Mouse (Mus musculus) adipocyte (in vitro differentiated cells): ENCODE results near the gene Cyth2.
A peak's percentile ranks its signal among the peaks of the same experiment; 100 is the strongest.

ENCODE experiments used
- DNase-seq: peaks from one replicate; pipeline ENCODE4 v3.0.0-alpha.2; 2016; ENCODE audit warnings: low spot score

Cyth2 gene

DNA sequence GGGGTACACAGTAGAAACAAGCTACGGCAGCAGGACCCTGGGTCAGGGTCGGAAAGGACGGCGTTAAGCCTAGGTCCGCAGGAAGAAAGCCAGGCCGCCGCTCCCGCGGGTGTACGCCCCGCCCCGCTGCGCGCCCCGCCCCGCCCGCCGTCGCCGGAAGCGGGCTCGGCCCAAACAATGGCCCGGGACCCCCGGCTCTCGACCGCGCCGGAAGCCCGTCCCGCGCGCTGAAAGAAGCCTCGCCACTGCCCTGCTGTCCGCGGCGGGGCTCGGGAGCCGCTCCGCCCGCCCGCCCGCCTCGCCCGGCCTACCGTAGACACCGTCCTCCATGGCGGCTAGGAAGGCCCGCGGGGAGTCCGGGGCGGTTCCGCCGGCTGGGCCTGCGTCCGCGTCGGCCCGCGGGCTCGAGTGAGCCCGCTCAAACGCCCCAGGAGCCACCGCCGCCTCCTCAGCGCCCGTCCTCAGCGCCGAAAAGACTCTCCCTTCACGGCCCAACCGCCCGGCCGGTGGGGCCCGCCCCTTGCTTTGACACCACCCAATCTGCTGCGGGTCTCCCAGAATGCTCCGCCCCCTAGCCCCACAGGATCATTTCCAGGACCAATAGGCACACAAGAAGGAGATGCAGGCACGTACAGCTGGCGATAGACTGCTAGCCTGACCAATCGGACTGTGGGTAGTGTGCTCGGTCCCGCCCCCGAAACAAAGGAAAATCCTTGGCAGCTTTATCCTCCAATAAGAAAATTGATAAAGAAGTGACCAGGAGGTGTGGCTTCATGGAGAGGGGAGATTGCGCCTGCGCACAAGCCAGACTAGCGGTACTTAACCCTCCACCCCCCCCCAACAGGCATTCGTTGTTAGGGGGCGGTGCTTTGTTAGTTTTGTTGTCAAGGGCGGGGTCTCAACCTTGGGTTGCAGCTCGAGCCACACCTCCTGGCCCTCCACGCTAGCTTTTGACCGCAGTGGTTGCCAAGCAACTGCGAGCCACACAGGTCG lies at the start of gene Cyth2:
Gene Cyth2 (minus strand): TSS at position 795 of the 993 bp plus-strand sequence.
- peak; percentile 99 for DNase-seq

DNA sequence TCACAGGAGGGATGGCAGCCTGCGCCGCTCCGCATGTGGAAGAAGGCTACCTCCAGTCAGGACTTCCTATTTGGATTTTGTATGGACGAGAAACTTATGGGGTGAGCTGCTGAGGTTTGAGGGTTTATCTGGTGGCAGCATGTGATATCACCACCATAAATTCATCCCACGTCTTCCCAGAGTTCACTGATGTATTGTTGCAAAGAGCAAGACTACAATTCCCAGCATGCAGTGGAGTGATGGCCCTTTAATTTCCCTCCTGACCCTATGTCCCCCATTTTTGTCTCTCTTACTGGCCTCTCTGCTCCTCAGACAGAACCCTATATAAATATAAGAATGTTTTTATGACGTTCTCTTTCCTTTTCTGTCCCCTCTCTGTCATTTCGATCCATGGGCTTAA lies 48.4 kb upstream of the Cyth2 start:
- DNase-seq = no peak

DNA sequence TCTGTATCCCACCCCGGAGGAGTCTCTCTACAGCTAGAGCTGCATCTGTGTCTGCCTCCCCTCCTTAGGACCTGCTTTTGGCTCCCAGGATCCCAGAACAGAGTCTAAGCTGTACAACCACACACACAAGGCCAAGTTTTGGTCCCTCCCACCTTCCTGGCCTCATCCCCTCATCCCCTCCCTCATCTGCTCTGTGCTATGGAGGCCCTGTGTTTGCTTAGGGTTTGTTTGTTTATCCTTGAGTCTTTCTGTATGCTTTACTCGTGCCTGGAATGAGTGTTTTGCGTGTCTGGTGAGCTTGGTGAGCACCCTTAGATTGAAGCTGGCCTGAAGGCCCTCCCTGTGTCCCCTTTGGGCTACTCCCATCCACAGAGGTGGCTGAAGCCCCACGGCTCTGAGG lies 44.6 kb upstream of the Cyth2 start:
- DNase-seq = no peak

DNA sequence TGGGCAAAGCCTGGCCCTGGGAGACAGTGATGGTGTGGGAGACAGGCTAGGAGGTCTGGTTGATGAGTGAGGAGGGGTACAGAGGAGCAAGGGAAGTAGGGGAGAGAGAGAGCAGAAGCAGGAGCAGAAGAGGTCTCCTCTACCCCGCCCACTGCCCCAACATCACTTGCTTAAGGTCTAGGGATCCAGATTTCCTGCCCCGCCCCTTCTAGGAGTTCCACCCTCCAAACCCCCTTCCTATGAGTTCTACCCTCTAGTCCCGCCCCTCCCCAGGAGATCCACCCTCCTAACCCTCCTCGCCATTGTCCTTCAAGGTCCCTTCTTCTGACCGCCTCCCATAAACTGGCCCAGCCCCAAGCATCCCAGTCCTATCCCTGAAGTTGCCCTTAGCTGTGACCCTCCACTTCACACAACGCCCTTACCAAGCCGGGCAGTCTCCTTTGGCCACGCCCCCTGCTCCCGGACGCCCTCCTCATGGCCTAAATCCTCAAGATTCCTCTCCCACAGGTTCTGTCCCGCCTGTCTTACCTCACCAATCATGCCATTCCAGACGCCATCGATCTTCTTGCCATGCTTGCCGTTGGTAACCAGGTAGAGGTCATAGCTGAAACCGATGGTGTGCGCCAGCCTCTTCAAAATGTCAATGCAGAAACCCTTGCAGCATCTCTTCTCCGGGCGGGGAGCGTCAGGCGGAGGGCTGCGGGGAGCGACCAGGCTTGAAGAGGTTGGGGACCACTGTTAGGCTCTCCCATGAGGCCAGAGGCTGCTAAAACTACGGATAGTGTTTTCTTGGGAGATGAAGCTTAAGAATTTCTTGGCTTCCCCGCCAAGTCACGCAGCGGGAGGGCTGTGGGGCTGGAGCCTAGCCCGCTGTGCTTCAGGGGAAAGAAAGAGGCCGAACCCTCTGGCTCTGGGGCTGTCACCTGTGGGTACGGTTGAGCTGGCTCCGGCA lies 42.8 kb upstream of the Cyth2 start:
- no peak for DNase-seq

DNA sequence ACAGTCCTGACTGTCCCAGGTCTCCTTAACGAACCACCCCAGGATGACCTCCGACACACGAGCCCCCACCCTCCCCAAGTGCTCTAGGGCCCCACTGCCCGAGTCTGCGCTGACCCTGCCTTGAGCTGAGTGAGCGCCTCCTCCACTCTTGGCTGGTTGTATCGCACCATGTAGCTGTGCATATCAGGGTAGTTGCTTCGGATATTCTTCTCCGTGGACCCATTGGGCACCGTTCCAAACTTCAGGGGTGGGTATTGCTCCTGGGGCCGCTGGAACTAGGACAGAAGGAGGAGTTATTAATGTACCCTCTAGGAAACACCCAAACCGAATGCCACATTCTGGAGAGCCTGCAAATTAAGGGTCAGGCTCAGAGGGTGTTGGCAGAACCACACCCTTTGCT lies 38.7 kb upstream of the Cyth2 start:
- no peak for DNase-seq

DNA sequence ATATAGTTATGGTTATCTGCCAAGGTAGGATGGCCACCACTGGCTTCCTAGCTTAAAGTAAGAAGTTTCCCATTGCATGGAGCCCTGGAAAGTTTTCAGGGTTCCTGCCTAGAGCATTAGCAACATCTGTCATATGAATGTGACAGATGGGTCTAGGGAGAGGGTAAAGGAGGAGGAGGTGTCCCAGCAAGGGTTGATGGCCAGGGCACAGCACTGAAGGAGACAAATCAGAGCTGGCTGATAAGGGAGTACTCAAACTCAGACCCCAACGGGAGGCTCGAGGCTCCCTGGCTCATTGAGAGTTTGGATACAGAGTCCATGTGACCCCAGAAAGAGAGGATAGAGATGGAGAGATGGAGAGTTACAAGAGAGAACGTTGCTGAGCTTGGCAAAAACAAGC lies 36.3 kb upstream of the Cyth2 start:
- no peak for DNase-seq

DNA sequence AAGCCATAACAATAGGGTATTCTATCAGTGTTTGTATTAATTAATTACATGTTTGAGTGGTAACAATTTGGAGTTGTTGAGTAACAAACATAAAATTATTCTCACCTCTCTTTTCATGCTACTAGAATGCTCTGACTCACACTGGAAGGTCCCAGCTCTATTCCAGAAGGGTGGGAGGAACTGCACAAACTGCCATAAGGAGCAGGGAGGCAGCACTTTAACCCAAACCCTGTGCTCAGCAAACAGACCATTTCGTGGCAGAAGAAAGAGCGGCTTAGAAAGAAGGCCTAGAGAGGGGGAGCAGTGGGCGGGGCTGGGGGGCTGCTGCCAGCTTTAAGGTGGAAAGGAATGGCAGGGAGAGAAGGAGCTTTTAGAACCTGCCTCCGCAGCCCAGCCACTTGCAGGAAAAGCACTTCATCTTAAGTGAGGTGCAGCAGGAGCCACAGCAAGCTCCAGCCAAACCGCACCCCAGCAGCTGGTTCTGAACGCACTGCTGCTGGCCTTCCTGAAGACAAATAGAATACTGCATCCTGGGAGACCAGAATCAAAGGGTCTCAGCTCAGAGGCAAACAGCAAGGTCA lies 34.2 kb upstream of the Cyth2 start:
- DNase-seq = no peak

DNA sequence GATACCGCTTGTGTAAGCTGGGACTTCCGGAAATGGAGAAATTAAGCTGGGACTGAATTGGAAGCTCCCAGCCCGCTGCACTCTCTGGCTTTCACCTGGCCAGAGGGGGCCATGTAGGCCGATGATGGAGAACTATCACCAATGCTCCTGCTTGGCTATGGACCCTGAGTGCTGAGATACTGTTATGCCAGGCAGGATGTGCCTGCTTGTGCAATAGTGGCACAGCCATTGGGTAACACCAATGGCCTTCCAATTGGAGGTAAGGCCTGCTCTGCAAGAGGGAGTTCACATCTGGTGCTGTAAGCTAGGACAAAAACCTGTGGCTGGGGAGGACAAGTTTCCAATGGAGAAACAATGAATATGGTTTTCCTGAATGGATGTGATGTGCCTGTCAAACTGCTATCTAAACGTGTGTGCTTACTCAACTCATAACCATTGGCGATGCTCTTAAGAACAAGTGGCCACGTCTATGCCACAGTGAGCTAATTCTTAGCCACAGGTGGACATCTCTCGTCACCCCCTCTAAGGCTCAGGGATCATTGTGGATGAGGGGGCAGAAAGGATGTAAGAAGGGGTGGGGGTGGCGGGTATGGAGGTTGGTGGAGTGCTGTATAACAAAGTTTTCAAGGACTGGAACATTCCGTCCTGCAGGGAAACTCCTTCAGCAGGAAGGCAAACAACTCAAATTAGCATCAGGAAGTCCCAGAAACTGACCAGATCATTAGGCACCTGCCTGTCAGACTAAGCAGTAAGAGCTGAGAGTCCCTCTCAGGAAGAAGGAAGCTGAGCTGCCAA lies 28.8 kb upstream of the Cyth2 start:
- no peak for DNase-seq

DNA sequence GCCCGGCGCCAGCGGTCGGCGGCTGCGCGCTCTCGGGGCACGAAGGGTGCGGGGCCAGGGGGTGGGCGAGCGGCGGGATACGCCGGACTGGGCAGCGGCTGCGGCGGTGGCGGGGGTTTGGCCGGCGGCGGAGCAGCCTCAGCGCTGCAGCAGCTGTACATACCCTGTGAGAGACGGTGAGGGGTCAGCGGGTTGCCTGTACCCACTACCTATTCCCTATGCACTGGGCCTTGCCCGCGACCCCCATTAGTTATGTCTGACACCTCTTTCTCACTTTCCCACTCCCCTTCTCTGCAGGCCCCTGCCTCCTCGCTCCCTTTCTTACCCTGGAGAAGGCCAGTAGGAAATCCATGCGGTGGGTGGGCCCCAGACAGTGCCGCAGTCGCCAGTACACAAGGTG lies 19.5 kb upstream of the Cyth2 start:
- DNase-seq = no peak

DNA sequence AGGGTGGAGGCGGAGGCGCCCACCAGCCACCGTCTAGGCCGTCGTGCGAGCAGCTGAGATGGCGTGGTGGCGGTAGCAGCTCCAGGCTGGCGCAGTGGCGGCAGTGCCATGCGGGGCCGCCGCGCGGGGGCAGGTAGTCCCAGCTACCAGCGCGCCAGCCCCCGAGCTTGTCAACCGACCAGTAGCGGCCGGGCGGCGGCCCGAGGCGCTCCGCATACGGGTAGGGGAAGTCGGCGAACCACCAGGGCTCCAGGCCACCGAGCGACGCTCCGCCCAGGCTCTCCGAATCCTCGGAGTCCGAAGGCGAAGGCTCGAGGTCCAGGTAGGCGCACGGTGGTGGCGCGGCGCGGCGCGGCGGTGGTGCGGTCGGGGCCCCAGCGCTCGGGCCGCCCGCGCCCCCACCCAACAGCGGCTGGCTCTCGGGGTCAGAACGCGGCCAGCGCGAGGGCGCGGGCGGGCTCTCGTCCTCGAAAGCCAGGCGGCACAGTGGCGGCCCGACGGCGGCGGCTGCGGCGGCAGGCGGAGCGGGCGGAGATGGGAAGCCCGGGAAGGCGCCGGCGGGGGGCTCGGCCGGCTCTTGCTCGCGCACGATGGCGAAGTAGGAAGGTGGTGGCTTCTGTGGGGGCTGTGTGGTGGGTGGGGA lies 18.9 kb upstream of the Cyth2 start:
- no peak for DNase-seq

DNA sequence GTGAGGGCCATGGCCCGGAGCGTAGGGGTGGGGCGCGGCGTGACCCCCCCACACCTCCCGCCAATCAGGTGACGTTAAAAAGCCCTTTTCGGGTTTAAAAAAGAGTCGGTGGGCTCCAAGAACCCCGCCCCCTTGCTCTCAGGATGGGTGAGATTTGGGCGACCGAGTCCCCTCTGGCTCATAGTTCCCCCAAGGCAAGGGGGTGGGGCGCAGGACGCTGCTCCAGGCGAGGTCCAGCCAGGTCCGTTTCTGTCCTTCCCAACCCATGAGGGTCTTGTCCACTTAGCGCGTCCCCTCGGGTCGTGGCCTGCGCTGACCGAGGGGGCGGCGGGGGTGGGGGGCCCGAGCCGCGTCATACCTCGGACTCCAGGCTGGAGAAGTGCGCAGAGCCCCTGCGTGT lies 18.0 kb upstream of the Cyth2 start:
- no peak for DNase-seq

DNA sequence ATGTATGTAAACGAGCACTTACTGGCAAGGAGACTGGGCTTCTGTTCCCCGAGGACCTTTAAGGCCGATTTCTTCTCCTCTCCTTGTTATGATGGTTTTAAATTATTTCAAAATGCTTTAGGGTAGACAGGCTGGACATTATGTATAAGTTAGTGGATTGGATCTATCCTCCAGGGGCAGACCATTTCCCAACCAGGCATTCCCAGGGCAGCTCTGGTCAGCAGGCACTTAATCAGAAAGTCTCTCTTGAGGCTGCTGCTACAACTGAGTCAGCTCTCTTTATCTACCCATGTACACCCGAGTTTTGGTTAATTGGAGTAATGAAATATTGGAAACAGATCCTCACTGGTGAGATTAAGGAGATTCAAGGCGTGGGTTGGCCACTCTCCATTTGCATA lies 16.7 kb upstream of the Cyth2 start:
- no peak for DNase-seq

DNA sequence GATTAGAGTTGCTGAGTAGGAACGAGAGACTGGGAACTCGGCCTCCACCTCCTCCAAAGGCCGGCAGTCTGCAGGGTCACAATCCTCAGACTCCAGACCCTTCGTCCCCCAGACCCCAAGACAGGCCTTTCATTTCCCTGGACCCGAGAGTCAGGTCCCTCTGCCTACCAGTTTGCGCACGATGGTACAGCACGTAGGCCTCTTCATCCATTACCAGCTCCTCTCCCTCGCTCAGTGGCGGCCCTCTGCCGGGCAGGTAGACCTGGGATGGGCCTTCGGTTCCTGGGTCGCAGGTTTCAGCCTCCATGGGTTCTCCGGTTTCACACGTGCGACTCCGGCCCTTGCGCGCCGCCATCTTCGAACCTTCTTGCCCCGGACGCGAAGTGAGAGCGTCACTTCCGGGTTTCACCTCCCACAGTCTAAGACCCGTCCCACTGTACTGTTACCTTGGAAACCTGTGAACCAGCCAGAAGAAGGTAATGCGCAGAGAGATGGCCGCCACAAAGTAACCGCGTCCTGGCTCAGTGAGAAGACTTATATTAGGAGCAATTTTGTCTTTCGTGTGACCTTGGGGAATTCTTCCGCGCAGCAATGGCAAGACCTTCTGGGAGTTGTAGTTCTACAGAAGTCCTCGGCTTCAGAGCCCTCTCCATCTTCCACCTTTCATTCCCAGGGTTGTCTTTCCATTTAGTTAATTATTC lies 16.2 kb upstream of the Cyth2 start, which contains the start of gene Grwd1:
Gene Grwd1 (minus strand): TSS at position 518 of the 701 bp plus-strand sequence.
- DNase-seq = peak; percentile 88

DNA sequence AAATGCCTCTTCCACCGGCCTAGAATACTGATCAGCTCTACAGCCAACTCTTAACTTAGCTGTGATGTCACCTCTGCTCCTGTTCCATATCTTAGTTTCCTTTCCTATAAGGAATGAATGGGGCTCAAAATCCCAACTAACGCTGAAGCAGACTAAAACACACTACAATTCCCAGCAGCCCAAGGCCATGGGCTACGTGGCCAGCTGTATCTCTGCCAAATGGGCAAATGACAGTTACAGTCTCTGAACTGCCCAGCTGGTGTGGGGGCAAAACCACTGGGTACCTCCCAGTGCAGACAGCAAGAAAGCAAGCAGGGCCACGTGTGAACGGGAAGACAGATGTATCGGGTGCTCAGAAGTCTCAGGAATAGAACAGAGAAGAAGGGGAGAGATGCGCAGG lies 12.2 kb upstream of the Cyth2 start:
- DNase-seq = peak; percentile 39

DNA sequence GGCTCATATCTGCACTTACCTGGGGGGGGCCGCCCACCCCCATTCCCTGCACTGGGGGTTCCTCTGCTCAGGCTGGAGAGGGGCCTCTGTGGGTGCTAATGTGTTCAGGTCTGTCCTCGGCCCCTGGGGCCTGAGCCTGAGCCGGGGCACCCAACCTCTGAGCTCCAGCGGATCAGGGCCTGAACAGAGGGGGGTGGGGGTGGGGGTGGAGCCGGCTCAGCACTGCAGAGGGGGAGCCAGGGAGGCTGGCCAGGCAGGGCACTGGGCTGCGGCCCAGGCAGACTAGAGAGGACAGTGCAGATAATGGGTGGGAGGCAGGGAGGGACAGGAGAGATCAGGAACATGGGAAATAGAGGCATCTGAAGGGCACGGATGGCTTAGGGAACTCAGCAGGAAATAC lies 10.2 kb upstream of the Cyth2 start, which contains the start of gene Kcnj14:
Gene Kcnj14 (minus strand): TSS at position 185 of the 400 bp plus-strand sequence.
- no peak for DNase-seq

DNA sequence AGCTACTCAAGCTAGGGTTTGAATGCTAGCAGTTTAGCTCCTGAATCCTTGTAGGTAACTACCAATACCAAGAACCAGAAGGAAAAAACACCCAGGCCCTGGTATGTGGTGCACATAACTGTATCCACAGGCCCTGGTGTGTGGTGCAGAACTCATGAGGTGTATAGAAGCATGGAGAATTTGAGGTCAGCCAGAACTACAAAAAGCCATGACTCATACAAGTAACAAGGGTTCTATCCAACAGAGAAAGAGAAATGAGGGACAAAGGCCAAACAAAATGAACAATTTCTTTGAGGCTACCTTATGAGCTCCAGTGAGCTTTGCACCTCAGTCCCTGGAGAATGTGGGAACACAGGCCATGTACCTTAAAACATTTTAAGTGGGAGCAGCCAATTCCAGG lies 6.5 kb upstream of the Cyth2 start:
- no peak for DNase-seq

DNA sequence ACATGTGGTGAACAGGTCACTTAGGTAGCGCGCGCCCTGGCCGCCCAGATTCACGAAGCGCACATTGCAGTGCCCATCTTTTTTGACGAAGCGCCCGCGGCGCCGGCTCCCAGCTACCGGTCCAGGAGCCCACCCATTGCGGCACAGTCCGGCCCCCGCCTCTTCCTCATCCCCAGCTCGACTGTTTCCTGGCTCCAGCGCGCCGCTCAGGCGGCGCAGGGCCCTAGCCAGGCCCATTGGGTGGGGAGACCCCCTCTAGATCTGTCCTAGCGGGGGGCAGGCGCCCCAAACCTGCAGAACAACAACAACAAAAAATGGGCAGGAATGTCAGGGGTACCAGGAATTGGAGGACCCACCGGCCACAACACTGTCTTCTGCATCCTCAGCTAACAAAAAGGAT lies 5.5 kb upstream of the Cyth2 start:
- DNase-seq = no peak

DNA sequence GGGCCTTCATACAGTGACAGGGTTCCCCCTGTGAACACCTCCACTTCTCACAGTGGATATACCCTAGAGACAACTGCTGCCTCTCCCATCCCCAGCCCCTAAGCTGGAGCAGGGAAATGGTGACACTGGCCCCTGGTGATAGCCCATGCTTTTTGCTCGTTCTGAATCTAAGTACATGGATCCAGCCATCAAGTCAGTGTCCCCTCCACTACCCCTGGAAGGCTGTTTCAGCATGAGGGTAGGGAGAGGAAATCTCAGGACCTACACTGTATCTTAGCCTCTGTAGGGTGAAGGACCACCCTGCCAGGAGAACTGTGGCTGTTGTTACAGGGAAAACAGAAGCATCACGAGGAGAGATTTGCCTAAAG lies 1.6 kb upstream of the Cyth2 start:
- no peak for DNase-seq

DNA sequence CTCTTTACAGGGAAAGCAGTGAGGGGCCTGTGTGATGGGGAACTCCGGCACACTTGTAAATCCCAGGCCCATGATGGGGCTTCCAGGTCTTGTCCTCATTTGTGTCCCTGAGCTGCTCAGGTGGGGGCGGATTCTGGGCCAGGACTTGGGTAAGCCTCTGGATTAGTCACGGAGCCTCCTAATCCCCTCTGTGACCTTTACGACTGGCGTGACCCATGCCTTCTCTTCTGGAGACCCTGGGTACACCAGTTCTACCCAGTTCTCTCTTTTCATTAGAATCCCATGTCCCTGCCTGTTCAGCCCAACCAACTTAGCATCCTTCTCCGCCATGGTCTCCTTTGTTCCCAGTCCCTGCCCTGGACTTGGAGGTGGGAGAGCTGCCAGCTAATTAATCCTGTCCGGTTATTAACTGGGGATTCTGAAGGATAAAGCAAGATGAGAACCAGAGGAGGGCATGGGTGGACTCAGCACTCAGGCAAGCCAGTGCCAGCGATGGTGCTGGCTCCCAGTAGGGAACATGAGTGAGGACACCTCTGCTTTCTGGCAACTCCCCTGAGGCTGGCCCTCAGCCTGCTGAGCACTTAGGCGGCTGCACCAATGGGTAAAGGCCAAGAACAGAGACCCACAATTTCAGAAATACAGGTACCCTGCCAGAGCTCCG lies 1.1 kb upstream of the Cyth2 start:
- DNase-seq = no peak

DNA sequence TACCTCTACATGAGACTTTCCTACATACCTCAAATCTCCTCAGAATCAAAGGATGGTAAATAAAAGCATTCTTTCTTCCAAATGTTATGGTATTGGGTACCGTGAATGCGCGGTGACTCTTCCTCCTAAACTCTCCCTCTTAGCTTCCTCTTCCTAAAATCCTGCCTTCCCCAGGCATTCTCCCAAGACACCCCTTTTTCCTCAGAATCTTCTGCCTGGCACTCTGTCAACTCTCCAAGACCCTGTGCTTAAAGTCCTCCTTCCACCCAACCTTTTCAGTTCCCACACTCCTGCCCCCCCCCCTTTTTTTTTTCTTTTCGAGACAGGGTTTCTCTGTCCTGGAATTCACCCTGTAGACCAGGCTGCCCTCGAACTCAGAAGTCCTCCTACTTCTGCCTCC lies 460 bp upstream of the Cyth2 start:
- DNase-seq = no peak
